Mouse (Mus musculus) leukemia stem cell, adult 10-12 weeks (primary cell): Measurements from ENCODE around the gene Rbm17. TPM values are rescaled to one million over a fixed set of nuclear protein-coding genes. Genes with fewer than 3 reads are reported as not detected.

ENCODE experiments used
- polyA plus RNA-seq: library from polyadenylated mRNA; stranded (reverse); fragments of >175 nt; gene quantifications from 2 replicates; pipeline ENCODE4 v1.2.3, GENCODE M21; 2012; ENCODE audit warnings: low replicate concordance

The Rbm17 gene
- polyA plus RNA-seq, result 36.1 and 47.6 TPM in 2 replicates

DNA sequence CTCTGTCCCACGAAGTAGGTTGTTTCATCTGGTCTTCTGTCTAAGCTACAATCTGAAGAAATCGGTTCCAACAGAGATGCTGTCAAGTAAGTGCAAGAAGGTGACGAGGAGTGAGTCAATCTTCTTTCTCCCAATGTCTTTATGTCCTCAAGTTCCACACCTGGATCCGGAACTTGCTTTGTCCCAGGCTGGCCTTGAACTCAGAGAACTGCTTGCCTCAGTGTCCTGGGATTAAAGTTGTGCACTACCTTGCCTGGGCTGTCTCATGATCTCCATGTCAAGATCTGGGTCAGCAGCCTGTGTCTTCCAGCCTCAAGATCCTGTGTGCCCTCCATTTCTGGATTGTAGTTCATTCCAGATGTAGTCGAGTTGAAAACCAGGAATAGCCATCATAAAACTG is at the start of gene Rbm17:
Gene Rbm17, minus strand, starts transcription at position 101 of the 400 bp plus-strand sequence.

DNA sequence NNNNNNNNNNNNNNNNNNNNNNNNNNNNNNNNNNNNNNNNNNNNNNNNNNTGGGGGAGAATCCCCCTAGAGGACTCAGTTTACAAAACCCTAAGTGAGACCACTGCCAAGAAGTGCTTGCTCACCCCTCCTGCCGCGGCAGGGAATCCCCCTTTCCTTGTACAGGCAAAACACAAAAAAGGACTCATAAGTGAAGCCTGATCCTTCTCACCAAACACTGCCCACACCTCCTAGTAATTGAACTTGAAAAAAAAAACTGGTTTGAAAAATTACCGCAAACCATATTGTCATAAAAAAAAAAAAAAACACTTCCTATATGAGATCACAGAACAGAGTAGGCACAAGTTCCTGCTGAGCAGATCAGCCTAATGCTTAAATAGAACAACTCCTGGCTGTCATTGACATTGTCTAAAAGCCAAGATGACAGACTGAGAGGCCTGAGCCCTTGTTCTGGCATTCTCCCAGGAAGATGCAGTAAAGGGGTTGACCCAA is 38.5 kb upstream of the Rbm17 start, which contains the start of gene Il2ra:
Gene Il2ra, plus strand, starts transcription at position 357 of the 491 bp plus-strand sequence.

DNA sequence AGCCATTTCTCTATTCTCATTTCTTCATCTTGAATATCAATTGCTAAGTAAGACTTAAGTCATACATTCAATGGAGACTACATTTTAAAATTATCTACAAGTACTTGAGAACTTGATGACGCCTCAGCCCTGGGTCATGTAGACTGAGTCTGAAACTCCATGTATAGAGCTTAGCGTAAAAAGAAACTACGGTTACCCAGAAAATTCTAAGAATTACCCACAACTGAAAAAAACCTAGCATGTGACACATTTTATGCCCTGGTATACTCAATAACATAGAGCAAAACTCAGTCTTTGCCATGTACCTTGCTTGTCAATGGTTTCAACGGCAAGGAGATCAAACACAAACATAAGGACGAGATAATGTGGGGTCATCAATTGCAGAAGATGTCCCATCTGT is 21.9 kb upstream of the Rbm17 start, which contains the start of gene Gm17490:
Gene Gm17490, minus strand, starts transcription at position 375 of the 400 bp plus-strand sequence.

DNA sequence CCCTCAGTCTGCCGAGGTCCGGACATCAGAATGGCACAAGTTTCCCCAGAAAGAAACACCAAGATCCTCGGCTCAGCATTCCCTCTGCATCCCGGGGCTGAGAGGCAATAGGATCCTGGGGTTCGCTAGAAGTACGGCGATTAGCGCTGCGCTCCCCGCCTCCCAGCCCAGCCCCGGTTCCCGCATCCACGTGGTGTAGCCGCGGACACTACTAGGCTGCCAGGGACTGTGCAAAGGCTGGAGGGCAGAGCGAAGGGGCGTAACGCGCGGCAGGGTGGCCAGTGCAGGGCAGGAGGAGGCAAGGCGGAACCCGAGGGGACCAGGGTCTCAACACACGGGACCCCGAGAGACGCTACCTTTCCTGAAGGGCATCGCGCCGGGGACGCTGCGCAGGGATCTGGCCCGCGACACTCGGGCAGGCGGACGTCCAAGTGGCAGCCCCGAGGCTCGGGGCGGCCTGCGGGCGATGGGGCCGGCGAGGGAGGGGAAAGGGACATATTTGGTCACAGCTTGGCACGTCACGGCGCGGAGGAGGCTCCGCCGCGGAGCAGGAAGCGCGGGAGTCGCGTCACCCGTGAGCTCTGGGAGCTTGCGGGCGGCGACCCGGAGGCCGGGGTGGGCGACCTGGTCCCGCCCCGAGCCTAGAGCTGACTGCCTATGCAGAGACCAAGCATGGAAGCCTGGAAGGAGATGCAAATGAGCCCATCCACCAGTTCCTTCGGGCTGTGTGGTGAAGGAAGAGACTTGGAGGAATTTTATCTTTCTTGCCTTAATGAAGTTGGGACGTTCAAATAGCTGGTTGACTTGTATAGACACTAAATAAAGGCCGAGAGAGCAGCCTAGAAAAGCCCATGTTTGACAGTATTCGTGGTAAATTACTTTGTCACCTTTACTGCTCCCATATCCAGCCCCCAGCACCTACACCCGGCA is 50.2 kb downstream of the Rbm17 start, which contains the start of gene Pfkfb3:
Gene Pfkfb3, minus strand, starts transcription at position 607 of the 930 bp plus-strand sequence.

Other genes with a start within 250 kb of the Rbm17 start
- 2.3 and 2.8 TPM in 2 replicates for gene Pfkfb3, start 50.1 kb downstream of the Rbm17 start, polyA plus RNA-seq
- not detected in 2 replicates for gene Gm17490, start 22.1 kb upstream of the Rbm17 start, polyA plus RNA-seq
- gene Il2ra, start 38.7 kb upstream of the Rbm17 start, polyA plus RNA-seq, result 0.09 and 0.38 TPM in 2 replicates
- 0.57 and 0.73 TPM in 2 replicates for gene Il15ra, start 101.1 kb upstream of the Rbm17 start, polyA plus RNA-seq
- 4.2 and 7.7 TPM in 2 replicates for gene Fbh1, start 173.4 kb upstream of the Rbm17 start, polyA plus RNA-seq
- 2.7 and 8.4 TPM in 2 replicates for gene Ankrd16, start 173.7 kb upstream of the Rbm17 start, polyA plus RNA-seq